Mouse (Mus musculus) liver, adult 2 months (tissue): ENCODE measurements around the gene Arg1. TPM values are rescaled to one million over a fixed set of nuclear protein-coding genes. Genes with fewer than 3 reads are reported as not detected.

Experiments used
- DNase-seq: peaks from one replicate; pipeline ENCODE4 v3.0.0-alpha.2; 2011; ENCODE audit warnings: low read depth, low spot score; ENCODE audit errors: extremely low read depth
- H3K27ac ChIP-seq: fragments of 200-500 bp; replicated peaks from 2 replicates; pipeline ENCODE4 v1.5.1; 2012; ENCODE audit warnings: low read depth, mild to moderate bottlenecking, control low read depth, inconsistent platforms, low read length; ENCODE audit not compliant: insufficient read depth
- H3K27me3 ChIP-seq: fragments of 200-500 bp; 2 replicates; pipeline ENCODE4 v1.6.1; 2012; ENCODE audit warnings: mild to moderate bottlenecking, moderate library complexity, low read length, inconsistent platforms; ENCODE audit not compliant: control insufficient read depth, insufficient read depth
- H3K36me3 ChIP-seq: fragments of 200-500 bp; 2 replicates; pipeline ENCODE4 v1.6.1; 2012; ENCODE audit warnings: low read length, inconsistent platforms; ENCODE audit not compliant: control insufficient read depth, insufficient read depth
- H3K4me1 ChIP-seq: fragments of 200-500 bp; 2 replicates; pipeline ENCODE4 v1.6.1; 2011; ENCODE audit warnings: low read length; ENCODE audit not compliant: control insufficient read depth, insufficient read depth
- H3K4me3 ChIP-seq: fragments of 200-500 bp; 2 replicates; pipeline ENCODE4 v1.5.1; 2011; ENCODE audit warnings: low read depth, mild to moderate bottlenecking, control low read depth, low read length, moderate library complexity; ENCODE audit not compliant: insufficient read depth
- H3K79me2 ChIP-seq: fragments of 200-500 bp; 2 replicates; pipeline ENCODE4 v1.6.1; 2012; ENCODE audit warnings: inconsistent platforms, mild to moderate bottlenecking, low read length, moderate library complexity; ENCODE audit not compliant: control insufficient read depth, insufficient read depth
- H3K9ac ChIP-seq: fragments of 200-500 bp; 2 replicates; pipeline ENCODE4 v1.6.1; 2012; ENCODE audit warnings: low read depth, mild to moderate bottlenecking, control low read depth, inconsistent platforms, low read length
- CTCF ChIP-seq: fragments of 200-500 bp; IDR thresholded peaks from 2 replicates; pipeline ENCODE4 v1.5.1; 2011; ENCODE audit warnings: low read depth, low read length, control low read depth
- POLR2A ChIP-seq: fragments of 200-500 bp; IDR thresholded peaks from 2 replicates; pipeline ENCODE4 v1.6.1; 2011; ENCODE audit warnings: low read length, control low read depth; ENCODE audit not compliant: insufficient read depth; ENCODE audit errors: extremely low read depth
- WGBS: fragments of 180-500 bp; shearing (Covaris S2); methylation state at CpG from one replicate; pipeline ENCODE4 v1.1.7; 2018; 5-methylcytosine and 5-hydroxymethylcytosine counted together
- polyA plus RNA-seq: library from polyadenylated mRNA; depleted of rRNA; stranded (reverse); fragments of >200 nt; gene quantifications from 2 replicates; pipeline ENCODE4 v1.2.3, GENCODE M21; 2012
- total RNA-seq: library from RNA; depleted of rRNA; stranded (reverse); fragments of >200 nt; gene quantifications from 2 replicates; pipeline ENCODE4 v1.2.3, GENCODE M21; 2014

The Arg1 gene
- total and polyA plus RNA-seq, 2 experiments: 513 to 2,352 TPM

GRCm38 (mm10) chr10:24961889-24962288, 34.6 kb upstream of the Arg1 start:
- WGBS: 78% methylated on average over 2 of the region's 2 CpGs
- Histone ChIP-seq H3K79me2 (no peaks in the 10 kb centered on the region), H3K36me3 (no peaks in the 10 kb centered on the region), H3K27me3 (no peaks in the 10 kb centered on the region), H3K27ac (no peak overlapping the region), H3K9ac (no peak overlapping the region), H3K4me1 (peaks cover 3% of the 10 kb centered on the region; the same call in 1 of the 2 replicates), H3K4me3 (no peak overlapping the region)
- no peak for TF ChIP-seq POLR2A
- TF ChIP-seq CTCF: no peak
- no peak for DNase-seq

- no peak for TF ChIP-seq POLR2A
- peak; percentile 47; the same call in 1 of the 2 replicates for TF ChIP-seq CTCF
- H3K4me3 ChIP-seq: no peak overlapping the region
- H3K36me3 ChIP-seq: no peaks in the 10 kb centered on the region
- peak; percentile 43 for DNase-seq
- H3K27ac ChIP-seq: no peak overlapping the region
- H3K79me2 ChIP-seq: no peaks in the 10 kb centered on the region
- H3K4me1 ChIP-seq: peaks cover 3% of the 10 kb centered on the region; the same call in 1 of the 2 replicates
- no peak overlapping the region for H3K9ac ChIP-seq
- no peaks in the 10 kb centered on the region for H3K27me3 ChIP-seq
- 54% methylated on average over 2 of the region's 2 CpGs for WGBS
Observed at GRCm38 (mm10) chr10:24961112-24961511, 33.8 kb upstream of the Arg1 start.

- H3K9ac ChIP-seq: peak overlapping the region; percentile 56; the same call in 1 of the 2 replicates
- no peaks in the 10 kb centered on the region for H3K36me3 ChIP-seq
- peak overlapping the region; percentile 14; the same call in 1 of the 2 replicates for H3K4me3 ChIP-seq
- no peaks in the 10 kb centered on the region for H3K79me2 ChIP-seq
- no peaks in the 10 kb centered on the region for H3K27me3 ChIP-seq
- peaks cover 3% of the 10 kb centered on the region; the same call in 1 of the 2 replicates for H3K4me1 ChIP-seq
- TF ChIP-seq POLR2A (no peak), CTCF (no peak)
- H3K27ac ChIP-seq: peak overlapping the region; percentile 78
- WGBS: 42% methylated on average over 15 of the region's 15 CpGs
- DNase-seq: peak; percentile 78
Observed at GRCm38 (mm10) chr10:24959043-24959916, 32.0 kb upstream of the Arg1 start.

GRCm38 (mm10) chr10:24958280-24959042, 31.2 kb upstream of the Arg1 start:
- peak overlapping the region; percentile 14; the same call in 1 of the 2 replicates for H3K4me3 ChIP-seq
- peak overlapping the region; percentile 78 for H3K27ac ChIP-seq
- 50% methylated on average over 15 of the region's 15 CpGs for WGBS
- peak; percentile 88 for DNase-seq
- peaks cover 3% of the 10 kb centered on the region; the same call in 1 of the 2 replicates for H3K4me1 ChIP-seq
- H3K27me3 ChIP-seq: no peaks in the 10 kb centered on the region
- TF ChIP-seq CTCF (no peak), POLR2A (no peak)
- peak overlapping the region; percentile 56; the same call in 1 of the 2 replicates for H3K9ac ChIP-seq
- H3K36me3 ChIP-seq: no peaks in the 10 kb centered on the region
- no peaks in the 10 kb centered on the region for H3K79me2 ChIP-seq

GRCm38 (mm10) chr10:24953876-24954275, 26.6 kb upstream of the Arg1 start:
- H3K4me1 ChIP-seq: peaks cover 22% of the 10 kb centered on the region
- WGBS: 86% methylated on average over 6 of the region's 6 CpGs
- H3K4me3 ChIP-seq: no peak overlapping the region
- TF ChIP-seq POLR2A (no peak), CTCF (no peak)
- no peak overlapping the region for H3K9ac ChIP-seq
- no peaks in the 10 kb centered on the region for H3K79me2 ChIP-seq
- H3K27me3 ChIP-seq: no peaks in the 10 kb centered on the region
- DNase-seq: no peak
- H3K27ac ChIP-seq: no peak overlapping the region
- H3K36me3 ChIP-seq: no peaks in the 10 kb centered on the region
